Mouse (Mus musculus) lung, adult 2 months (tissue): ENCODE results near the gene Nsd2. TPM values are rescaled to one million over a fixed set of nuclear protein-coding genes. Genes with fewer than 3 reads are reported as not detected.

Experiments used
- DNase-seq: peaks from one replicate; pipeline ENCODE4 v3.0.0; 2022
- H3K4me1 ChIP-seq: fragments of 200-500 bp; 2 replicates; pipeline ENCODE4 v1.6.1; 2011; ENCODE audit warnings: low read length; ENCODE audit not compliant: control insufficient read depth, insufficient read depth
- H3K4me3 ChIP-seq: fragments of 200-500 bp; replicated peaks from 2 replicates; pipeline ENCODE3; 2011; ENCODE audit warnings: low read depth, mild to moderate bottlenecking, control low read depth, low read length; ENCODE audit errors: extremely low read depth
- CTCF ChIP-seq: fragments of 200-500 bp; IDR thresholded peaks from 2 replicates; pipeline ENCODE4 v1.5.1; 2011; ENCODE audit warnings: mild to moderate bottlenecking, low read length, control low read depth; ENCODE audit not compliant: insufficient read depth
- POLR2A ChIP-seq: fragments of 200-500 bp; IDR thresholded peaks from 2 replicates; pipeline ENCODE4 v1.6.1; 2011; ENCODE audit warnings: low read depth, mild to moderate bottlenecking, control low read depth, low read length, borderline replicate concordance; ENCODE audit errors: extremely low read depth
- WGBS: fragments of 180-500 bp; shearing (Covaris S2); methylation state at CpG from one replicate; pipeline ENCODE4 v1.1.7; 2018; 5-methylcytosine and 5-hydroxymethylcytosine counted together
- polyA plus RNA-seq: library from polyadenylated mRNA; depleted of rRNA; stranded (reverse); fragments of >200 nt; gene quantifications from 2 replicates; pipeline ENCODE4 v1.2.3, GENCODE M21; 2012; rRNA removed

Nsd2 gene
- 4.6 and 7.6 TPM in 2 replicates for polyA plus RNA-seq

- DNase-seq: peak; percentile 78
- WGBS: under 1% methylated on average over 117 of the region's 136 CpGs
Observed at GRCm38 (mm10) chr5:33819876-33820732, at the start of gene Nsd2. TSS of gene Nsd2 (plus strand) at chr5:33820725.

GRCm38 (mm10) chr5:33777195-33777594, 43.3 kb upstream of the Nsd2 start:
- Histone ChIP-seq H3K4me1 (no peaks in the 10 kb centered on the region), H3K4me3 (no peak overlapping the region)
- no peak for TF ChIP-seq CTCF
- no peak for TF ChIP-seq POLR2A
- no peak for DNase-seq

More at GRCm38 (mm10) chr5:33819876-33820732, at the start of gene Nsd2:
- TF ChIP-seq CTCF (no peak), POLR2A (0 out of 2 replicates have a peak, but pooled peaks have one; percentile 20)
- Histone ChIP-seq H3K4me1 (peaks cover 8% of the 10 kb centered on the region), H3K4me3 (peak within 1 kb of the TSS; percentile 94)

- H3K4me1 ChIP-seq: peaks cover 3% of the 10 kb centered on the region; the same call in 1 of the 2 replicates
- 4% methylated on average over 11 of the region's 11 CpGs for WGBS
- H3K4me3 ChIP-seq: peak overlapping the region; percentile 61
- TF ChIP-seq CTCF (no peak), POLR2A (no peak)
- no peak for DNase-seq
Observed at GRCm38 (mm10) chr5:33781964-33782344, 38.6 kb upstream of the Nsd2 start.

GRCm38 (mm10) chr5:33782345-33782998, 38.1 kb upstream of the Nsd2 start, which contains the start of gene Letm1:
TSS of gene Letm1 (minus strand) at chr5:33782817.
- H3K4me1 ChIP-seq: peaks cover 3% of the 10 kb centered on the region; the same call in 1 of the 2 replicates
- under 1% methylated on average over 65 of the region's 65 CpGs for WGBS
- TF ChIP-seq POLR2A (peak; percentile 41; the same call in 1 of the 2 replicates), CTCF (no peak)
- DNase-seq: peak; percentile 88
- peak within 1 kb of the TSS; percentile 61 for H3K4me3 ChIP-seq

DNA sequence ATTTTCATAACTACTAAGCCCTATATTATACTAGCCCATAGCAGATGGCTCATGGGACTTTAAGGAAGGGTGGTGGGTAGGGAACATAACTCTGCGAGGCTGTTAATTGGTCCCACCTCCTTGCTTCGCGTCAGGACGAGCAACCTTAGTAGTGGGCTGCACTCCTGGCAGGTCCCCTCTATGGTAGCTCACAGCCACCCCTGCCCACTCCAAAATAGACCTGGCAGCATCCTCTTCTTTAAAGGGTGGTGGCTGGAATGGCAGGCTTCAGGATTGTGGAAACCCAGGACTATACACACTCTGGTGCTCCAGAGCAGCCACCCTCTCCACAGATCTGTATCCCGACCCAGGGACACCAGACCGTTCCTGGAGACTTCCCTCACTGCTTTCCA, 37.5 kb upstream of the Nsd2 start:
- H3K4me1 ChIP-seq: peaks cover 3% of the 10 kb centered on the region; the same call in 1 of the 2 replicates
- WGBS: 6% methylated on average over 6 of the region's 6 CpGs
- no peak for DNase-seq
- H3K4me3 ChIP-seq: peak overlapping the region; percentile 61
- TF ChIP-seq CTCF (no peak), POLR2A (no peak)

DNA sequence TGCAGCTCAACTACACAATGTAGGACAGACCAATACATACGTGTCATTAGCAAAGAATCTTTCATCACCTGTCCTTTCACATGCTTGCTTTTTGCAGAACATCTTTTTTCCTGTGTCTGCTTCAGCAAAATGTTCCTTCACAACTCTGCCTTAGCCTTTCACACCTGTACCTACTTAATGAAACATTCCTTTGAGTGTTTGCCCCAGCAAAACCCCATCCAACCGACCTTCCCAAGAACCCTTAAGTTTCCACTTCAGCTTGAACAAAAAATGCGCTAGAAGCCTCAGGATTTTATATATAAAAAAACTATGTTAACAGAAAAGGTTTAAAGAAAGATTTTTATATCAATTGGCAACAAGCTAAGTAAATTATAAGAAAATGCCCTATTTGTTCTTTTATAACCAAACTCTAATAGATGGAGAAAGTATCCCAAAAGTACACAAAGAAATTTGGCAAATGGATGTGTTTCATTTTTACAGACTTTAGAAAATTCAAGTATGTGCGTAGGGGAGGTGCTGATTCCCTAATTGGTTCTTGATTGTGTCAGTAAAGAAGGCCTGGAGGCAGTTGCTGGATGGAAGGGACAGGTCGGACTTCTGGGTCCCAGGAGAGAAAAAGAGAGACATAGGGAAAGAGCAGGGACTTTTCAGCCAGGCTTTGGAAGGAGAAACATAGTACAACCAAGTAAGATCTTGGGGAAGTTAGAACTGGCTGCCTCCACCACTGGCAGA, 28.4 kb upstream of the Nsd2 start:
- DNase-seq: no peak
- TF ChIP-seq POLR2A (no peak), CTCF (no peak)
- Histone ChIP-seq H3K4me1 (no peaks in the 10 kb centered on the region), H3K4me3 (no peak overlapping the region)
- WGBS: 59% methylated on average over 5 of the region's 5 CpGs

GRCm38 (mm10) chr5:33803337-33803736, 17.2 kb upstream of the Nsd2 start:
- H3K4me3 ChIP-seq: no peak overlapping the region

GRCm38 (mm10) chr5:33811519-33811918, 9.0 kb upstream of the Nsd2 start:
- TF ChIP-seq CTCF (no peak), POLR2A (no peak)
- Histone ChIP-seq H3K4me1 (no peaks in the 10 kb centered on the region), H3K4me3 (no peak overlapping the region)
- WGBS: 87% methylated on average over 4 of the region's 4 CpGs
- no peak for DNase-seq

More at GRCm38 (mm10) chr5:33803337-33803736, 17.2 kb upstream of the Nsd2 start:
- TF ChIP-seq CTCF (no peak), POLR2A (no peak)
- WGBS: 83% methylated on average over 2 of the region's 2 CpGs
- H3K4me1 ChIP-seq: no peaks in the 10 kb centered on the region
- DNase-seq: no peak

DNA sequence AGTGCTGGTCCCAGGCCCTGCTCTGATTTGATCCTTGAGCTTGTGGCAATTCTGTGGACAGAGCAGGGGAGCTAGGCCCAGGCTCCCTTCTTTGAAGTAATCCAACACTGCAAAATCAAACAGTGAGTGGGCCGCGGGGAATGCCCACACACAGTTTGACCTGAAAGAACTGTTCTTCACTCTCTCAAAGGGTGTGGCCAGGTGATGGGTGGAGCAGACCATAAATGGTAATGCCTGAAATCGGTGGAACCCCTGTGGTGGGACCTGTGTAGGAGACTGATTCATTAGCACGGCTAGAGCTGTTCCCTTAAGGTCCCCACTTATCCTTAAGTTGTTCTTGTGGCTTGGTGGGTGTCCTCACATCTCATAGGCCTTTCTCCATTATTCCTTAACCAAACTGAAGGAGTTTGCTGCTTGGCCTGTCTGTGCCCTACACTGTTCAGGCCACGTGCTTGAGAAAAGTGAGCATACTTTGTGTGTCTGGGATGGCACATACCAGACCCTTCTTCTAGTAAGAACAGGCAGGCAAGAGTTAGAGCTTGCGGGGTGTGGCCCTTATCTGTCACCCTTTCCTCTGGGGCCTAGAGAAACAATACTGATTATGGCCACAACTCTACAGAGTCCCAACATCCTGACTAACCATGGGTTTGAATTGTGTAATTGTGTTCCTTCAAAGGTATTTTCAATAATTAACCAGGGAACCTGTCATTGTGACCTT, 4.4 kb upstream of the Nsd2 start:
- TF ChIP-seq POLR2A (no peak), CTCF (no peak)
- H3K4me3 ChIP-seq: no peak overlapping the region
- DNase-seq: no peak
- H3K4me1 ChIP-seq: peaks cover 3% of the 10 kb centered on the region
- 76% methylated on average over 6 of the region's 6 CpGs for WGBS
